Mouse (Mus musculus): ENCODE data around the gene Traf1.

The Traf1 gene

DNA sequence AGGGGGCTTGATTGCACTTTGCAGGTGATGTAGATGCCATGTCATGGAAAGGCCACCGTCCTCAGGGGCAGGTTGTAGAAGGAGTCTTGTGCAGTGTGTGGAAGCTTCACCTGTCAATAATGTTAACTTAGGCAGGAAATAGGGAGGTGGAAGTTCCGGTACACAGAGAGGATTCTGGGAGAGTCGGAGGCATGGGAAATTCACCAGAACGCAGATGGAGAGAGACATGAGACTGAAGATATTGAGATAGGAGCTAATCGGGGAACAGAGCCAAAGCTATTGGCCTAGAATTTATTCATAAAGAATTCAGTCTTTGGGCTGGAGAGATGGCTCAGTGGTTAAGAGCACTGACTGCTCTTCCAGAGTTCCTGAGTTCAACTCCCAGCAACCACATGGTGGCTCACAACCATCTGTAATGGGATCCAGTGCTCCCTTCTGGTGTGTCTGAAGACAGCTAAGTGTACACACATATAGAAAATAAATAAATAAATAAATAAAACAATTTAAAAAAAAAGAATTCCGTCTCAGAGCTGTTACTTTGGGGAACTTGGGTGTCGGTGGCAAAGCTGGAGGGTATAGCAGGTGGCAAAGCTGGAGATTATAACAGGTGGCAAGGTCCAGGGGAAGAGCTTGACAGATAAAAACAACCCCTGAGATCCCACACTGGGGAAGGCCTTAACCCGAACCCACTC is 4.8 kb upstream of the Traf1 start:
- DNase-seq, result no peak

DNA sequence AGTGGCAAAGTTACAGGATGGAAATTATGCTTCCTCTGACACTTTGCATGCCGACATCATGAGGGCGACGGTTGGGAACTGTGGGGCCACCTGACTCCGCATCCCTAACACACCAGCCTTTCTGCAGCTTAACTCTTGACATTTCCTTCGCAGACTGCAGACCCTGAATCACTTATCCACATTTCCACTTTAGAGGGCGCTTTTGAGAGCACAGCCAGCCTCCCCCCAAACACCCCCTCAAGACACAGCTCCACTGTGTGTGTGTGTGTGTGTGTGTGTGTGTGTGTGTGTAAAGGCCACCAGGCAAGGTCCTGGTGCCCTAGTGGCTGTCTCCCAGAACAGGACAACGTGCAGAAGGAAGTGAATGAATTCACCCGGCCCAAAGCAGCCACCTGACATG is 4.2 kb upstream of the Traf1 start:
- no peak for DNase-seq

DNA sequence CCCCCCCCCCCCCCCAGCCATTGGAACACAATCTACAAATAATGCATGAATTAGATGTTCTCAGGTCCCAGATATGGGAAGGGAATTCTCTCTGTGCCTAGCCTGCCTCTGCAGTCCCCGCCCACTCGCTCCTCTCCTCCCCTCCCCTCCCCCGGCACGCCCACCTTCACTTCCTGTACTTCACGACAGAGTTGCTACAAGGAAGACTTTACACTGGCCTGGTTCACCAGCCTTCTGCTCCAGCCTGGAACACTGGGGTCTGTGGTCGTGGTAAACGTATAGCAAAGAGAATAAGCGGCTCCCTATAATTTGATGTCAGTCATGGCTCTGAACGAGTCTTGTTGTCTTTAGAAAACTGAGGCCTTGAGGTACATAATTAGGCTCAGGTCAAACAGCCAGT is 3.7 kb upstream of the Traf1 start:
- peak; percentile 63 to 68 for DNase-seq

DNA sequence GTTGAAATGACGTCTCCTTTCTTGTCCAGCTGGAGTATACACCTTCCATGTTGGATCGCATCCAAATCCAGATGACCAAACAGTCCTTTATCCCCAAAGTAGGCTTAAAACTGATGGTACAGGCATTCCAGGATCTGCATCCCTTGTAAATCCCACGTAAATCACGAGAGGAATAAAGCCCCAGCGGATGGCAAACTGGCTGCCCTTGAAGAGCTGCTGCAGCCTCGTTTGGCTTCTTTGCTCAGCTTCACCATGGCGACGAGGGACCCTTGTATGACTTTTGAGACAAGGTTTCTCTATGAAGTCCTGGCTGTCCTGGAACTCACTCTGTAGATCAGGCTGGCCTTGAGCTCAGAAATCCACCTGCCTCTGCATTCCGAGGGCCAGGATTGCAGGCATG is 3.1 kb upstream of the Traf1 start:
- no peak for DNase-seq

DNA sequence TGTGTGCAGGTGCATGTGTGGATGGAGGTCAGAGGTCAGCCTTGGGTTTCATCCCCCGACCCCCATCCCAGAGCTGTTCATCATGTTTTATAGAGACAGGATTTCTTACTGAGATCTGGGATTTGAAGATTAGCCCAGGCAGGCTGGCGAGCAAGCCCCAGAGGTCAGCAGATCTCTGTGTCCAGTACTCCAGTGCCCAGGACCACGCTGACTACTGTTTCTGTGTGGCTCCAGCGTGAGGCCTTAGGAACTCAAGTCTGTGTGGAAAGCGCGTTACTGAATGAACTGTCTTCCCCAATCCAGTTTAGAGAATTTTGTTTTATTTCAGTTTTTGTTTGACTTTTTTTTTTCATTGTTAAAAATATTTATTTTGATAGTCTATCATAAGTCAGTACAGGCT is 2.7 kb upstream of the Traf1 start:
- DNase-seq, result no peak

DNA sequence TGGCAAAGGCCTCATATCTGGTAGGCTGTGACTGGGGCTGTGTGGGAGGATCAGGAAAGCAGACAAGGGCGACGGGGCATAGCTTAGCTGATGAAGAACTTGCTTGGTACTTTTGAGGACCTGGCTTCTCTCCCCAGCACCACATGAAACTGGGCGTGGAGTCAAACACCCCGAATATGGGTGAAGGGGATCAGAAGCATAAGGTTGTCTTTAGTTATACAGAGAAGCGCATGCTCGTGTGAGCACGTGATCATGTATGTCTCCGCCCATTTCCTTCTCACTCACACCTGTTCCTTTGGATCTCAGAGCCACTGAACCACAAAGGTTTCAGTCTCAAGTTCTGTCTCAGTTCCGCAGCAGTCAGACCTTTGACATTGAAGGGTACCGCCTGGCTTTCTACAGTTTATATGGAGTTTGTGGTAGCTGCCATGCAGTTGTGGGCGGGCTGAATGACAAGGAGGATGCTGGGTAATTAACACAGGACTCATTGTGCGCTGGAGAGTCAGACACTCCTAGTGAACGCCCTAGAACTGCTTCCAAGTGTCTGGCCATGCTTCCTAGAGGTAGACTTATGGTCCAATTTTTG is 1.9 kb upstream of the Traf1 start:
- peak; percentile 46 to 57 for DNase-seq

DNA sequence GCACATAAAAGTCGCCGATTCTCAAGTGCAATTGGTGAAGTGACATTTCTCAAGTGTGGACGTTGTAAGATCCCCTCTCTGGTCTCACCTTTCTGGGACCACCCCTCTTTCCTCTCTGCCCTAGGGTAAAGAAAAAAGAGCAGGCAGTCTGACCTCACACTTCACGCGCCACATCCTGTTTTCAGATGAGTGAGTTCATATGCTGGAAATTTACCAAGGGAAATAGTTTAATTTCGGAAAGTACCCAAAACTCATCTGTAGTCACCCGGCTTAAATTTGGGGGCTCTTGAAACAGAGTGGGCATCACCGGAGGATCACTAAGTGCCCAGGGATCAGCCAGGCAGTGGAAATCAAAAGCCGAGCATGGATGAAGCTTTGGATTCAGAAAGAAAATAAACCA is 1.3 kb upstream of the Traf1 start:
- DNase-seq, result no peak

DNA sequence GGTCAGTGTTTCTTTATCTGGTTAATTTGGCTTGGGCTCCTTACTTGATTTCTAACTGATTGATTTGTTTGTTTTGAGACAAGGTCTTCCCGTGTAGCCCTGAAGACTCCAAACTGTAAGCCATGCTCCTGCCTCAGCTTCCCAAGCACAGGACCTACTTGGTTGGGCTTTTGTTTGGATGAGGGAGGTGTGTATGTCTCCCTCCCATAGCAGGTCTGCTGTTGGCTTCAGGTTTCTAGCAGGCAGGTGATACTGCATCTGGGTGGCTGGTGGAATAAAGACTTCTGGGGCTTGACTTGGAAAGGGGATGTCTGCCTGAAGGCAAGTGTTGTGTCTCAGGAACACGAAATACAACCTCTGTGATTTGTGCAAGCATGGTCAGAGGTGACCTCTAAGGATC is 639 bp upstream of the Traf1 start:
- DNase-seq, result no peak

DNA sequence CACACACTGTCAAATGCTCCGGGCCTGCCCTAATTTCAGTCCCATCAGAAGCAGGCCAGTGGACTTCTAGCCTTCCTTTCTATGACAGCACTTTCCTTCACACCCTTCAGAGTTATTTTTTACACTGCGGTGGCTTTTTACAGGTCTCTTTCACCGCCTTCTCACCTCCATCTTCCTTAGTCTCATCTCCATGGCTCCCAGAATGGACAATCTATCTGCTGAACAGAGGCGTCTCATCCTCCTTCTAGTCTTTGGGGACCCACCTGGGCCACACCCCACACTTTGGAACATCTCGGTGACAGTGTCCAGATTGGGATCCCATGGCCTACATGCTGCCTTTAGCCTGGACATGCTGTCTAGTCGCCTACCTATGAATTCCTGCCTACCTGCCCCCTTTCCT is 606 bp downstream of the Traf1 start:
- DNase-seq, result no peak

DNA sequence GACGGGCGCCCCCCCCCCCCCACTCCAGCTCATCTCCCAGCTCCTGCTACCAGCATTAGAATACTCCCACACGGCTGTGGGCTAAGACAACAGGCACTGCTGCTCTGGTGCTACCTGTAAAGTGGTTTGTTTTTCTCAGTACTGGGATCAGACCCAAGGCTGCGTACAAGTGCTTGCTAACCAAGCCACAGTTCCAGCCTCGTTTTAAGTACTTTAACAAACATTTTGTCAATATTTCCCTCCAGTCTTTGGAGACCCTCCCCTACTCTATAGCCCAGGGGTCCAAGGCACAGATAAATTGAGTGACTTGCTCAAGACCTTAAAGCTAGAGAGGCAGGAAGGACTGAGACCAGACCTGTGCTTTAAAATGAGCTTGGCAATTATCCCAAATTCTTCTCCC is 1.1 kb downstream of the Traf1 start:
- DNase-seq, result no peak

DNA sequence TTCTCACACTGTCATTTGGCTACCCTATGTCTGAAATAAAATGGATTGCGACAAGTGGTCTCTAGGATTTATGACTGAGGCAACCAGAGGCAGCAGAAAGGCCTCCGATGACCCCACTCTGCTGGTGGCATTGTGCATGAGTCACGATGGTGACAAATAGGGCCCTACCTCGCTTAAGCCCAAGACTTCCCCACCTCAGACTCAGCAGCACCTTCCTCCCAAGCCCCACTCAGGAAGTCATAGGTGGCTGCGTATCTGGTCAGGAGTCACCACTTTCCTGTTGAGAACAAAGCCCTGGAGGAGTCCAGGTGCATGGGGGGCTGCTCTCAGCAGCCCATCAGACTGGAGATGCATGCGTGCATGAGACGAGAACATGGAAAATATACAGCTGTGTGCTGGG is 3.0 kb downstream of the Traf1 start:
- DNase-seq, result no peak

DNA sequence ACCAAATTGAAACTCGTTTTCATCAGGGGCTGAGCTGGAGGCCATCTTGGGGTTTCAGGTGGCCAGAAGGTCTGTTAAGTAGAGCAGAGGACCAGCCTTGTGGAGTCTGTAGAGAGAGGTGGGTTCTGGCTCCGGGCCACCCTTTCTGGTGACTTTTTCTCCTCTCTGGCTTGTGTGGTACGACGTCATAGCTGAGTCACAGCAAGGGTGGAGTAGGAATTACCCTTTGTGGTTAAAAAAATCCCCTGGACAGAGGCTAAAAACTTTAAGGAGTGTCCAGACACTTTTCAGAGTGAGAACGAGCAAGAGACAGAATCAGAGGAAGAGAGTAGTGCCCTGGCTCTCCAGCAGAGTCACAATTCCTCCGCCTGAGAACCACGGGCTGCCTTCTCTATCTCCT is 3.5 kb downstream of the Traf1 start:
- no peak for DNase-seq

DNA sequence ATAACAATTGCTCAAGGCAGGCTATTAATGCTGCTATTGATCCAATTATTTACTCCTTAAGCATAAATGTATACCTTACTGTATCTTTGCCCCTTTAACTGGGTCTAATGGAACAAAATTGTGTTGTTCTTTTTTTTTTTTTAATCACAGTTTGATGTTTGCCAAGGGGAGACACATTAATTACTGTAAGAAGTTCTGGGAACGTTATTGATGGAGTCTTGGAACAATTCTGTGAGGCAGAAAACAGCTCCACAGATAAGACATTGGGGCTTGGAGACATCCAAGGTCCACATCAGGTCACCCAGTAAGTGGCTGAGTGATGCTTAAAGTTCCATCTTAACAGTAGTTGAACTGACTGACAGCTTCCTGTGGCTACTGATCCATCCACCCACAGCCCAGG is 4.2 kb downstream of the Traf1 start:
- DNase-seq, result no peak

DNA sequence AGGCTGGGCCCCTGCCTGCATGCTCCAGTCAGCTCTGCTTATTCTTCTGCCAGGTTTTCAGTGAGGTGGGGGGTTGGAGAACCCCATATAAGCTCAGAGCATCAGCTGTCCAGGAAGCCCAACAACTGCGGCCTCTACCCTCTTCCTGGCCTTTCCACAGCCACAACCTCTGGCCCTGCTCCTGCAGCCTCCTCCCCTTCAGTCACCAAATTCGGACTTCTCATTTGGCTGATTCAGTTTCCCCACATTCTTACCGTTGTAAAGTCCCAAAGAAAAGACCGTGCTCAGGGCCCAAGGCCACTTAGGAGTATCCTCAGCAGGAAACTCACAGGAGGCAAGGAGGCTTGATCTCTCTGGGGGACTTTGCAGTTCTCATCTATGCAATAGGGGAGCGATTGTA is 4.6 kb downstream of the Traf1 start:
- DNase-seq, result no peak

DNA sequence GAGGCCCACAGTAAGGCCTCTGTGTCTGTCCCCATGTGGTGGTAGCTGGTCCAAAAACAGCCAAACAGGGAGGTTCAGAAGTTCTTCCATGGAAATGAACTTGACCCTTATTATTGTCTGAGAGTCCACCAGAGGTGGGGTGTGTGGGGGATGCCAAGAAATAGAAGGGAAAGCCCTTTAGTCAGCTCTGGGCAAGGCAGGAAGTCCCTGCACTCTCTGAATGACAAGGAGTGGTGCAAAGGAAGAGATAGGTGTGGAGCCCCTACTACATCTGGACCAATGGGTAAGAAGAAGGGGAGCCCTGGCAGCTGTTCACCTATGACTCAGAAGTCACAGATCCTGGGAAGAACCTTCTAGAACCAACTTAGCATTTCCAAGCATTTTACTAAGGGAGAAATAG is 7.2 kb downstream of the Traf1 start:
- DNase-seq, result peak in 1 of 2 experiments; percentile 48

DNA sequence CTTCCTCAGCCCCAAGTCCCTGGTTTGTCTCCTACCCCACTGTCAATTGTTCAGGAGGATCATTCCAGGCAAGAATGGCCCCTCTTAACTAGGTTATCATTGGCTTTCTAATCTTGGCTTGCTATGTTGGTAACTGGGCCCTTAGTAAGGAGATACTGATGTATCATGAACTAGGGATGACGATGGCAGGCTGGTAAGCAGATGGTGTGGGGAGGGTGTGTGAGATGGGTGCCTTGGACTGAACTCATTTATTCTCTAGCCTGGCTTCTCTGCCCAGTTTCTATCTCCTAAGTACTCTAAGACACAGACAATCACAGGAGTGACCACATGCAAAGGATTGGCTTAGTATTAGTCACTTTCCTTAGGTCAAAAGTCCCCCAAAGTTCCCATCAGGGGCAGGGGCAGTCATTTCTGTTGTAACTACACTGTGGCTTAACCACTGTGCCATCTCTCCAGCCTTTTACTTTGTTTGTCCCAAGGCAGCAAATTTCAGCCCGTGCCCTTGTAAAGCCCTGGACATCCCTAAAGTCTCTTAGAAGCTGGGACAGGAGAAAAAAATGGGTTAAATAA is 7.9 kb downstream of the Traf1 start:
- no peak for DNase-seq

DNA sequence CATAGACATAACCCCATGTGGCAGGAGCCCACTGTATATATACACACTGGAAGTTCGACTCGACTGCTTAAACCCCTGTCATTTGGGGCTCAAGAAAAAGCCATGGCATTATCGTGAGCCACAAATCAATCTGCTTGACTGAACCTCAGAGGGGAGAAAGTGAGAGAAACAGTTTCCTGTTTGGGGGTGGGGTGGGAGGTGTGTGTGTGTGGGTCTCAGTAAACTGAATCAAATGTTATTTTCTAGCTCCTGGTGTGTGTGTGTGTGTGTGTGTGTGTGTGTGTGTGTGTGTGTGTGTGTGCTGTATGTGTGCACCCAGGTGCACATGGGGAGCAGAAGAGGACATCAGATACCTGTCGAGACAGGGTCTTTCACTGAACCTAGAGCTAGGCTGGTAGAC is 8.6 kb downstream of the Traf1 start:
- no peak for DNase-seq

DNA sequence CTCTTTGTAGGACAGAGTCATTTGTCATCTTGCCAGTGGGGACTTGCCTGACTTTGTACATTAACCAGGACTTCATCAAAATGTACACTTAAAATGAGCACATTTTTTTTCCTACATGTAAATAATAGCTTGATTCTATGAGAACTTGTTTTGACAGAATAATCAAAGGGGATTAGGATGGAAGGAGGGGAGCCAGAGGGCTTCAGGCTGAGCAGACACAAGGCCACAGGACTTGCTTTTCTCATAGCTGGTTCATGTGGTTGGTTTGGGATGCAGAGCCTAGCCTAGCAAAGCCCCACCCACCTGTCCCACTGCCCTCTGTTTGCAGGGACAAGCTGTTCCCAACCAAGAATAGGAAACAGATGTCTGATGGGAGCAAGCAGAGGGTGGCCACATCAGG is 10.1 kb downstream of the Traf1 start:
- no peak for DNase-seq

DNA sequence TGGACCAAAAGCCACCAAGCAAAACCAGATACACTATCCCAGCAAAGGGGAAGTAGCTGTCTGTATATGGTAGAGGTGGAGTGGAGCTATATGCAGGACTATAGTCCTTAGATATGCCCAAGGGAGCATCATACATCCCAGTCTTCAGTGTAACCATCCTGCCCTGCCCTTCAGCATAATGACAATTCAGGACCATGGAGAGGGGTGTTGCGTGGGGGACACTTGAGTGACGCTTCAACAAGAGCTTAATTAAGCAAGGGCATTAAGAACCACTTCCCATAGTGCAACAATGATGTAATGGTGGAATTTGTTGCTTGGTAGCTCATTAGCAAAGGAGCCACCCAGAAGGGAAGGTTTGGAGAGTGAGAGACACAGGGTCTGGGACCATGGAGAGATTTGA is 12.9 kb downstream of the Traf1 start:
- no peak for DNase-seq

DNA sequence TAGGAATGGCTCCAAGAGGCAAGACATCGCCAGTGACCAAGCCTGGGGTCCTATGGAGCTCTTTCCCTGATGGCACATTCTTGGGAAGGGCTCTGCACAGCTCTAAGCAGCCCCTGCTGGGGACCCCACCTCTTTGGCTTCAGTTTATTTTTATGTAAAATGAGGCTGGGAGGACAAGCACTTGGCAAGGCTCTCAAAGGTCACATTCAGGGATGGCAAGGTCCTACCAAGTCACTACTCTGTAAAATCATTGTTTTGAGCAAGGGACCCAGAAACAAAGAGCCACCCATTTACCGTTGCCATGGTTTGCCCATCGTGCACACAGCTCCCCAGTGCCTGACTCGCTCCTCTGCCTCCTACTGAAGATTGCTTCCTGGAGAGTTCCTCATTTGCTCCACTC is 15.5 kb downstream of the Traf1 start:
- DNase-seq, result no peak

DNA sequence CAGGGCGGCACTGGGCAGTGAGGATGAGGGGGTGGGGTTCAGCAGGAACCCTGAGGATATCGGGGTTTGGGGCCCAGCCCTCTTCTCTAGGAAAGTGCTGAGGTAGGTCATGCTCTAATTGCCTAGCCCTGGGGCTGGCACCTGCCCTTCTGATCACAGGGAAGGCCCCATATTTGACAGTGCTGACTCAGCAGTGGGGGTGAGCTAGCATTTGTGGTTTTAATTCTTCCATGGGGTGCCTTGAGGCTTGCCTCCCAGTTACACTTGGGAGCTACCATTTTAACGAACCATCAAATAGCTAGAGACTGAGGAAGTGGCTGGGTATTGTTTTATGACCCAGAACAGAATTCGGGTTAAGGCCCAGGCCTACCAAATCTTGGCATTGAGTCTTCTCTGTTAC is 16.0 kb downstream of the Traf1 start:
- DNase-seq, result no peak

DNA sequence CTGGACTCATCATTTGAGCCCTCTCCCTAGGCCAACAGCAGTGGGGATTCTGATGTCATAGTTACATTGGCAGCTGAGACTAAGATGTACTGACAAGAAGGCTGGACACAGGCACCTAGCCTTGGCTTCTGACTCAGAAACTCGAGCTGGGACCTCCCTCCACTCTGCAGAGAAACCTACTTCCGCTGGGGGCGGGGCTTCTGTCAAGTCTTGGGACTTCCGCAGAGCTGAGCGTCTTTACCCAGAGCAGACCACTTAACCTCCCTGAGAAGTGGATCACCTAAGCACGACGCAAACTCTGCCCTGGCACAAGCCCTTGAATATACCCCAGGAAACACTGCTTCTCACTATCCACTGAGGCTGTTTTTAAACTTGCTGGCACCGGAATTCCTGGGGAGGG is 16.8 kb downstream of the Traf1 start:
- DNase-seq, result peak; percentile 62 to 64

DNA sequence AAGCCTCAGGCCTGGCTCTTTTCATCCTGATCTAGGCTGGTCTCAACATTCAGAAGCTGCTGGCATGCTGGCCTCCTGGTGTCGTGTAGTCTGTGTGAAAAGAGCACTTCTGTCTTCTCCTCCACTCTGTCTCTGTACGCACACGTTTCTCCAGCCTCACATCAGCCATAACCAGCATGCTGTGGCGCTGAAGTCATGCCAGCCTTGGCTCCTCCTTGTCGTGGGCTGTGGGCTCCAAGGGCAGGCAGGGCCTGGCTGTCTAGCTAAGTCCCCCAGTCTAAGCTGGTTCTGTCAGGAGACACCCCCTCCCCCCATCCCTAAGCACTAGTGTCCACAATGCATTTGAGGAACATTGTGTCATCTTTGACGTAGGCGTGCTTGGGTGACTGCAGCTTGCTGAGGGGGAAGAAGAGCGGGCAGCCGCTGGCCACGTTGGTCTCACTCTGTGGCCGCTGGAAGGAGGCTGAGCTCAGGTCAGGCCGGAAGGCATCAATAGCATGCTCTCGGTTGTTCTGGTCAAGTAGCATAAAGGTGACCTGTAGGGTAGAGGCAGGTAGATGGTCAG is 17.9 kb downstream of the Traf1 start:
- no peak for DNase-seq

DNA sequence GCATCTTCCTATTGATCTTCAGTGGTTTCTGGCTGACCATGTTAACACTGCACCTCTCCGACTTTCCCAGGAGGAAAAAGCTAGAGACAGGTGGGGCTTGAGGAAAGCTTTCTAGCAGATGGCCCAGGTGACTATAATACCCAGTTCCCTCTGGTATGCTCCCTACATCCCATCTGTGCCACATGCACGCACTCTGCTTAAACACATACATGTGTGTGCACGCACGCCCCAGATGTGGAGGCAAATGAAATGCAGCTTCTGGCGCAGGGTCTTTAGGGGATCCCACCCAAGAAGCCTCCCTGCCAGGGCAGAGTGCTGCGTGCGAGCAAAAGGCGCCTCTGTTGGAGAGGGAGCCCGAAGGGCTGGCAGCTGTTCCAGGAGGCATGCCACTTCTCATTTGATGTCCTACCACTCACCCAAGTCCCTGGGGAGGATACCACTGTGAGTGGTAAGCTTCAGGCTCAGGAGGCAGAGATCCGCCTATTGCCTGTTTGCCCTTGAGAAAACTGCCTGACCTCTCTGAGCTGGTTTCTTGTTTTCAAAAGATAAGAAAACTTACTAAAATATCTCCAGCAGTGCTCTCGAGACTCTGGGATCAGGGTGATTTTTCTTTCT is 20.4 kb downstream of the Traf1 start:
- DNase-seq, result no peak

Measured in kidney, postnatal 25 days (tissue).